Mouse (Mus musculus) CH12.LX (cell line): Measurements from ENCODE around the gene Sgip1.

Source experiments
- BHLHE40 ChIP-seq: IDR thresholded peaks from 2 replicates; pipeline ENCODE4 v1.6.1; 2011; ENCODE audit warnings: mild to moderate bottlenecking, low read depth, low read length, improper control_type of control experiment
- CHD2 ChIP-seq: IDR thresholded peaks from 2 replicates; pipeline ENCODE4 v1.6.1; 2011; ENCODE audit warnings: low read length, improper control_type of control experiment
- CTCF ChIP-seq, 2 experiments: IDR thresholded peaks in 1 of 2; conservative IDR thresholded peaks in 1 of 2; 2 replicates each; pipeline ENCODE4 v1.5.1; 2011 to 2012; ENCODE audit warnings: low read depth in 2 of 2, low read length in 2 of 2, improper control_type of control experiment in 1 of 2, inconsistent platforms in 1 of 2, mild to moderate bottlenecking in 1 of 2, moderate library complexity in 1 of 2
- E2F4 ChIP-seq: IDR thresholded peaks from 2 replicates; pipeline ENCODE4 v1.6.1; 2011; ENCODE audit warnings: low read depth, low read length, improper control_type of control experiment; ENCODE audit not compliant: insufficient replicate concordance
- EP300 ChIP-seq: IDR thresholded peaks from 2 replicates; pipeline ENCODE4 v1.6.1; 2011; ENCODE audit warnings: low read length, improper control_type of control experiment
- ETS1 ChIP-seq: conservative IDR thresholded peaks from 2 replicates; pipeline ENCODE4 v1.6.1; 2012; ENCODE audit warnings: low read depth, mild to moderate bottlenecking, inconsistent platforms, low read length, improper control_type of control experiment, moderate library complexity
- NRF1 ChIP-seq: IDR thresholded peaks from 2 replicates; pipeline ENCODE4 v1.6.1; 2014; ENCODE audit warnings: low read depth, mild to moderate bottlenecking, inconsistent platforms, low read length, improper control_type of control experiment, moderate library complexity
- POLR2A ChIP-seq: IDR thresholded peaks from 2 replicates; pipeline ENCODE4 v1.6.1; 2011; ENCODE audit warnings: low read depth, mild to moderate bottlenecking, improper control_type of control experiment, low read length
- POLR2AphosphoS2 ChIP-seq: IDR thresholded peaks from 2 replicates; pipeline ENCODE4 v1.6.1; 2011; ENCODE audit warnings: low read depth, low read length, improper control_type of control experiment
- RAD21 ChIP-seq: IDR thresholded peaks from 2 replicates; pipeline ENCODE4 v1.6.1; 2011; ENCODE audit warnings: low read depth, mild to moderate bottlenecking, low read length, improper control_type of control experiment, moderate library complexity
- SIN3A ChIP-seq: IDR thresholded peaks from 2 replicates; pipeline ENCODE4 v1.6.1; 2012; ENCODE audit warnings: low read length, improper control_type of control experiment, inconsistent platforms
- USF1 ChIP-seq: IDR thresholded peaks from 2 replicates; pipeline ENCODE4 v1.6.1; 2014; ENCODE audit warnings: low read depth, mild to moderate bottlenecking, inconsistent platforms, low read length, improper control_type of control experiment
- USF2 ChIP-seq: conservative IDR thresholded peaks from 2 replicates; pipeline ENCODE4 v1.6.1; 2011; ENCODE audit warnings: low read depth, low read length, improper control_type of control experiment
- ZC3H11A ChIP-seq: IDR thresholded peaks from 2 replicates; pipeline ENCODE4 v1.6.1; 2012; ENCODE audit warnings: low read depth, mild to moderate bottlenecking, inconsistent platforms, low read length, improper control_type of control experiment

DNA sequence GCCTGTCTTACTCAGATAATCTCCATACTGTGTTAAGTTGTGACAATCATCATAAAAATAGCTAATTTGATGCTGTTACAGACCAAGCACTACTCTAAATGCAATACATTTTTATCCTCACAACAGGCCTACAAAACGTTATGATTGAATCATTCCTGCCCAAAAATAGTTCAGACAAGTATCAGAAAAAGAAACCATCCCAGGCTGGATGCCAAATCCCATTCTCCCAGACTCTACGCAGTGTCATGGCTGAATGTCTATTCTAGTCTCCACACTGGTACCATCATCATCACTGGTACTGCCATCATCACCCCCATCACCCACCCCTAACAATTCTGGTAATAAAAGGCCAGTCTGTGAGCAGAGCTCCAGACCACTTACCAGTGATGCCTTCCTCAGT lies 211.4 kb downstream of the Sgip1 start:
- TF ChIP-seq EP300 (no peak), ETS1 (no peak), NRF1 (no peak), CTCF (conservative IDR thresholded peaks at IDR 0.05 in 1 of 2, IDR thresholded peaks at IDR 0.05 in 1 of 2; ENCODE audit: low read depth in 2 of 2, low read length in 2 of 2) (no peak), POLR2A (no peak), POLR2AphosphoS2 (no peak), USF1 (no peak), SIN3A (no peak), USF2 (no peak), ZC3H11A (no peak), BHLHE40 (no peak), E2F4 (no peak), CHD2 (no peak), RAD21 (no peak)
